Mouse (Mus musculus) heart, adult 9 months (tissue): ENCODE measurements at regions not wholly inside any gene's neighbourhood (a gene's known extent, or its start where the extent isn't known, plus 50 kb on each side); places are given as distances from the start of the nearest gene placed in this dataset.
A peak's percentile ranks its signal among the peaks of the same experiment; 100 is the strongest.

Experiments used
- DNase-seq, 2 experiments: peaks; one replicate each; pipeline ENCODE4 v3.0.0; 2022; ENCODE audit warnings: low spot score in 2 of 2

DNA sequence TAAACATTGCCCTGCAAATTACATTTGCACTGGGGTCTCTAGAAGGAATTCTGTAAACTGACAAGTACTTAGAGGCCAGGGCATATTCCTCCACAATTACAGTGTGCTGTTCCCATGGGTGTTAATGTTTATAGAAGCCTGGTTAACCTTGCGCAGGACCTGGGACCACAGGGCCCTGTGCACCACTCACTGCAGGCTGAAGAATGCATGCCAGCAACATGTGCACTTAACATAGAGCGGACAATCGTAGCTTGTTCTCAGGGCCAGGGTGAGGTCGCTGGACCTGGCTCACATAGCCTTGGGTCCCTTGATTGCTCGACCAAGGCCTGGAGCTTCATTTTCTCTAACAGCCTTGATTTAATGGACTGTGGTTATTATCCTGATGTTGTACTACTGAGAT lies 168.8 kb downstream of the Hs3st3b1 start:
- DNase-seq: no peak

DNA sequence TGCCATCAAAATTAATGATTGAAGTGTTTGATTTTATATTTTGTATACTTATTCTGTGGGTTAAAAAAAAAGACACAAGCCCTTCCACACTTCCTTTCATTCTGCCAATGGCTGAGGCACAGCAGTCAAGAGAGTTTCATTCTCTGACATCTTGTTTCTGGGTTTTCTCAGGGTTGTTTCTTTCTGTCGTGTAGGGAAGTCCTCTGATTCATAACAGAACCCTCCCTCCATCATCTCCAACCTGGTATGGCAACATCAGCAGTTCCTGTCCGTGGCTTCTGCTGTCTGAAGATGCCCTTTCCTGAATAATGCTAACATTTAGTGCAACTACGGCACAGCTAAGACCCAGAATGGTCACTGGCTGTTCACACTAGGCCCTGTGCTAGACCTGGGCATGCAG lies 167.3 kb downstream of the Hs3st3b1 start:
- no peak for DNase-seq

DNA sequence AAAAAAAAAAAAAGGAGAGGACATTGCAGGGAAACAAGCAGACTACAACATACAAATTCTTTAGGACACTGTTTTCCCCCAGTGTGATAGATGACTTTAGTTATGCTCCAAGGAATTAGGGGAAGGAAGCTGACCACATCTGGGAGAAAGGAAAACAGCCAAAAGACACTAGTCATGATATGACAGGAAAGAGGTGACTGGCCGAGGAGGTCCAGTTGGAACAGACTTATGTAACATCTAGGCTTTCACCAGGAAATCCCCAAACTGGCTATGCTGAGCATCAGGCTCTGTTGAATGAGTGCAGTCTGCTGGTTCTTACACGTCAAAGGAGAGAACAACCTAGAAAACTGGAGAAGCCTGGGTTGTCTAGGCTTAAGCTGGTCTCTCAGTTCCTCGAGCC lies 163.8 kb downstream of the Hs3st3b1 start:
- DNase-seq: peak; percentile 4 to 29

DNA sequence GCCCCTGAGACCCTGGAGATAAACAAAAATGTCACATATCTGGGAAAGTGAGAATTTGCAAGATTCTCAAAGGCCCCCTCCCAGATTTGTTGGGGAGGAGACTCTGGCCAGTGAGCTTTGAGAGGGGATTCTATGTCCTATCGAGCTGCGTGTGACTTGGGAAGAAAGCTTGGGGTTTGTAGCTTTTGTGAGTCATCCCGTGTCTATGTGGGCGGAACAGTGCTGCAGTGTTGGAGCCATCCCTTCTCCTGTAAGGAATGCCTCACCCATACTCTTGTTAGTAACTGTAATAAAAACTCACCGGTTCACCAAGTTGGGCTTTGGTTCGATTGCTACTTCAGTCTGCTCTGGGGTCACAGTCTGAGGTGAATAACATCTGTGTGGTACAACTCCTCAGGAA lies 160.5 kb downstream of the Hs3st3b1 start:
- DNase-seq: no peak

DNA sequence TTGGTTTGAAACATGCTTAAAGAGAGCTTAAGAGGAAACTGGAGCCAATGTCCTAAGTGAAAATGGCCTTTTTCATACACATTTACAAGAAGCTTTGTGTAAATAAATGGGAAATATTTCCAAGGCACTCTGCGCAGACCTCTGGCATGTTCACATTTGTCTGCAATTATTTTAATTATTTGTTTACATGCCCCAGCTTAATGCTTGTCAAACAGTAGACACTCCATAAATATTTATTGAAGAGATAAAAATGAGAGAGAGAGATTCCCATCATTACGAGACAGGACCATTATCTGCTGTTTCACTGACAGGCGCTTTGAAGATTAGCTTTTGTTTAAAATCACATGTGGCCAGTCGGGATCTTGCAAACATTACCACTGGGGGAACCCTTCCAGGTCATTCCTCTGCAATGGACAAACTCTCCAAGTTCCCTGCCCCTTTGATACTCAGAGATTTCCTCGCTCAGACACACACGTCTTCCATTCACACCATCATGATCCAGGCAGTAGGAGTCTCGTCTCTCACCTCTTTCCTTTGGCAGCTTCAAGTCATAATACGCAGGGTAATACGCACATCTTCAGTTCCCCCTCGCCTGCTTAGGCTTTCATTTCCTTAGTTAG lies 154.3 kb downstream of the Hs3st3b1 start:
- no peak for DNase-seq

DNA sequence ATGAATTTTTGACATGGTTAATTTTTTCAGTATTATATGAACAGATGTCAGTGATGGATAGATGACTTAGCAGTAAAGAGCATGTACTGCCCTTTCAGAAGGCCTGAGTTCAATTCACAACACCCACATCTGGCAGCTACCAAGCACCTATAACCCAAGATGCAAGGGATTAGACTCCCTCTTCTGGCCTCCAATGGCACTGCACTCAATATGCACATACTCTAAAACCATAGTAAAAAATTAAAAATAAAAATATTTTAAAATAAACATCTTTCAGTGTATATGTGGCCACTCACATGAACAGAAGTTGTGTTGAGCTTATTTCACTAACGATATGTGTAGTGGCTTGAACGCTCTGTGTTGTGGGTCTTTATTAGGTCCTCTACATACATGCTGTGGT lies 152.4 kb downstream of the Hs3st3b1 start:
- no peak for DNase-seq

DNA sequence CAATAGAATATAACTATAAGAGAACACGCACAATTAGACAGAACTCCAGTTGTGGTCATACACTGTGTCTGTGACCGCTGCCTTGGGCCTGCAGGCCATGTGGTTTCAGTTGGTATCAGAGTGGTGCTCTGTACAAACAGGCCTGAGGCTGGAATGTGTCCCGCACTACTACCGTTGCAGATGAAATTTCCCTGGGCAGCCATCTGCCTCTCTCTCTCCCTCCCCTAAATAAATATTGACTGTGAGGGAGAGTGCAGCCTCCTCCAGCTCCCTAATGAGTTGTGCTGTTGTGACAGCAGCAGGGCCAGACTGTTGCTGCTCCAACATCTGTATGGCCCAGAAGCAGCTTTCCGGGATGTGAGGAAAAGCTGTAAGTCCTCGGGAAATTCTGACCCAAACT lies 146.7 kb downstream of the Hs3st3b1 start:
- DNase-seq: no peak

DNA sequence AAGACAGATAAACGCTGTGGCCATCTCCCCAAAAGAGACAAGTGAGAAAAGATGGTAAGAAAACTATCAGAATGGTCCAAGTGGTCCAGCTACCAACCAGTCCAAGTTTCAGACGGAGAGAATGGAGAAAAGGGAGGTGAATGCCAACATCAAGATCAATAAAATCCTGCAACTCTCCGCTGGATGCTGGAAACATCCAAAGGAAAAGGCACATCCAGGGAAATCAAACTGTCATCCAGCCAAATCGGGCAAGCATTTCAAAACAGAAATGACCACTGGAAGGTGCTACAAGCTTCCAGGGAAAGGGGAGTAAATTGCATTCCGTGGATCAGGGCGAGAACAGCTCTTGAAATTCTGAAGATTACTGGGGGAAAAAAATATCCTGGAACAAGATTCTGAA lies 142.7 kb downstream of the Hs3st3b1 start:
- DNase-seq: no peak

DNA sequence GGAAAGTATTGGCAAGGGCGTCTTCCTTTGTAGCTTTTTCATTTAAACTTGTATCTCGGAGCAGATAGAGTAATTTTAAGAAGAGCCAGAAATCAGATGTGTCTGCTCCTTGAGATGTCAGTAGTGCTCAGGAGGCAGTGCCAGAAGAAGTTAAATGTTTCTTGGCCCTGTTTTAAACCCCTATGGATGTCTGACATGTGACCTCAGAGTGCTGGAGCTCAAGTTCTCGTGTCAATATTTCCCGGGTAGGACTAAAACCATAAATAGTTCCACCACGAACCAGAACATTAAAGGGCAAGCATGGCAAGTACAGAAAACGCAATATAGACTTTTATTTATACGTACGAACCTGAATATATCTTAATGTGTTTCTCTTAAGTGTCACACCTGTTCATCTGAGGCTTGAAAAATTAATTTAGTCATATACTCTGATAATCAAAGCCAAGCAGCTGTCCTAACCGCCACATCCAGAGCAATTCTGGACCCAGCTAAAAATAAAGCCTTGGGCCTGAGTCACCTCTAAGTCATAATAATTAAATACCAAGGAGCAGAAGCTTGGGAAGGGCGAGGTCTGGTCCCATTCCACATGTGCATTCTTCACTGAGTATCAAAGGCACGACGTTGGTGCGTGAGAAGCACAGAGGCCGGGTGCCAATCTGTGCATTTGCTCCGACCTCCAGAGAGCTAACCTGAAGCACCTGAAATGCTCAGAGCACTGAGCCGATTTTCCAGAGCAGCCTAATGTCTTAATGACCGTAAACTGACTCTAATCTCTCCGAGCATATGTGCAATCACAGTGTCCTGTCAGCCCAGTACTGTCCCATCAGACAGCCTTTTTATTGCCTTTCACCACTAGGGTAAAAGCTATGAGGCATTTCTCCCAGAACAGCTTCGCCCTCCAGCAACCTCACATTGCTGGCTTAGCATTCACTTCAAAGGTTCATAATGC lies 139.8 kb downstream of the Hs3st3b1 start:
- no peak for DNase-seq

DNA sequence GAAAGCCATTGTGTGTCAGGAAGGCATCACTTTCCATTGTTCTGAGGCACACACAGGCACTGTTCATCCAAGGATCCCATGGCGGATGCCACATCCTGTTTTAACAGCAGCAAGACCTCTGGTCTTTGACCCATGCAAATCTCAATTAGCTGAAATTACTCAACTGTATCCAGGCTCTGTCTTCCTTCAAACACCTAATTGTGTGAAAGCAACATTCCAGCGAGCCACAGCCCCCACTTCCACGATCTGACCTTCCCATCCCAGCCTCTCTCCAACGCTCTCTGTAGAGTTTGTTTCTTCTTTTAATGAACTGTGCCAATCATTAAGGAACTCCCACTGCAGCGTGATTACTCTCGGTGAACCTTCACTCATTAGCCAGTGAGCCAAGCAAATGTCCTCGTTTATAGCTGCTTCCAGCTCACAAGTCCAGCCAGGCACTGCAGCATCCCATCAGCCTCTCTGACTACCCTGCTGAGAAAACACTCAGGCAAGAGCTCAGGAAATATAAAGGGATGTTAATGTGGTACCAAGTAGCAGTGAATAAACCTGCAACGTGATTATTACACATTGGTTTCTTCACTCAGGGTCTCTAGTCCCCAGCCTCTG lies 136.7 kb downstream of the Hs3st3b1 start:
- DNase-seq: no peak

DNA sequence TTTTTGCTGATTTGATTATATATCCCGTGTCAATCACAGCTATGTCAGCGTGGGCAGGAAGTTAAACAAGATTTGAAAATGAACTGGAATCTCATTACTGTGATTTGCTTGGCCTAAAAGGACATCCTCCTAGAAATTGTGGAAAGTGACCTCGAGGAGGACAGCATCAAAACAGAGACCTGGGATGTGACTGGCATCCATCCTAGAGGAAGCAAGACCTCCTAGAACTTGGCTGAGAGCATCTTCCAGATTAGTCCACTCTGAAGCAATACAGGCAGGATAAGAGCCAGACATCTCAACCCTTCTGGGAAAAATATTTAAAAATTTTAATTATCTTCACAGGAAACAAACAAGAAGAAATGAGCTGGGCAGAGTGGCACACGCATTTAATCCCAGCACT lies 136.1 kb downstream of the Hs3st3b1 start:
- DNase-seq: no peak

DNA sequence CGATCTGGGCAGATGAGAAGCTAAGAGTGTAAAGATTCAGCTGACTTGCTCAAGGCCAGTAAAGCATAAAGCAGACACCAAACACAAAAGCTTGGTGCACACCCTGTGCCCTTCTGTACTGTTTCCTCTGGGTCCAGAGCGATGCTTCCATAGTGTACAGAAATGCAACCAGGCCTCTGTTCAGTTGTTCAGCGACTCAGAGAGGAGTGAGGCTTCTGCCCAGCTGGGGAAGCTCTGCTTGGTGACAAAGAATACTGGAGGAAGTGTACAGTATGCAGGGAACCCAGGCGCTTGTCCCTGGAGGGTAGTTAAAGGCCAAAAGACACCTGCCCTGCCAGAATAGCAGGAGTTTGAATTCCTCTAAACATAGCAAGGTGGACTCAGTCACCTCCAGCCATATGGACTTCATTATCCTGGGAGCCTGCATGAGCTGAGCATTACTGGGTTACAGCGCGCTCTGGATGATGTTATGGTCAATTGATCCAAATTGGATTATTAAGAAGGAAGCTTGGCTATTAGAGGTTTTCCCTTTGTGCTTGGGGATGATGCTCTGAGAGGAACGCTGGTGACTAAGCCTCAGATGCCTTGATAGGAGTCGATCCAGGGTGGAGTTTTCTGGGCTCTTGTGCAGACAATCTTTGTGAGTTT lies 132.5 kb downstream of the Hs3st3b1 start:
- DNase-seq: no peak

DNA sequence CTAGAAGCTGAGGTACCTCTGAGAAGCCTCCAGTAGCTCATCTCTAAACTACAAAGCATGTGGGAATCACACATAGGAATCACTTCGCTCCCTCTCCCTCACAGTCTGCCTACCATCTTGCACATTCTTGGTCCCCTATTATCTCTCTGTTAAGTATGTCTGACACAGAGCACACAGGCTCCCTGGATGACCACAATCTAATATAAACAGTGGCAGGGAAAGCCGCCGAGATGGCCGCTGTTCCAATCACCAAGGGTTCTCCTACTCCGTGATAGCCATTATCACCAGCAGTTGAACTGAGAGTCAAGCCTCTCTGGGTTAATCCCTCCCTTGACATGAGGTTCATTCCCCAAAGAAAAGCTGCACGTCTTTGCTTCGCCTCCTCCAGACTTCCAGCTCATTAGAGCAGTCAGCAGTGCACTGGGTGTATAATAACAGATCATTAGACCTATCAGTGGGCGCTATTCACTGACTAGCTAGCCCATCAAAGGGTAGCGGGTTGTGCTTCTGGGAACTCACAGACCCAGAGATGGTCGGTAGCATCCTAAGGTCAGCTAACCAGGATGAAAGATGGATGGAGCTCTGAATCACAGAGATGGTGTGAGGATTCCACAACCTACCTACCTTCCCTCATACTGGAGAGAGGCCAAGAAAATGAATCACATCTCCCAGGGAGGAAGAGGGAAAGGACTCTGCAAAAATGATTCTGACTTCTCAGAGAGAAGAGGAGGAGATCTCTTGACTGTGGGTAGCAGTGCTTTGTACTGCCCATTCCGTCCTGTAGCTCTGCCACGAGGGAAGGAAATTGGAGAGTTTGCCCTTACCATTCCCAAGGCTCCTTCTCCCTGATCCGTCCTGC lies 130.9 kb downstream of the Hs3st3b1 start:
- no peak for DNase-seq

DNA sequence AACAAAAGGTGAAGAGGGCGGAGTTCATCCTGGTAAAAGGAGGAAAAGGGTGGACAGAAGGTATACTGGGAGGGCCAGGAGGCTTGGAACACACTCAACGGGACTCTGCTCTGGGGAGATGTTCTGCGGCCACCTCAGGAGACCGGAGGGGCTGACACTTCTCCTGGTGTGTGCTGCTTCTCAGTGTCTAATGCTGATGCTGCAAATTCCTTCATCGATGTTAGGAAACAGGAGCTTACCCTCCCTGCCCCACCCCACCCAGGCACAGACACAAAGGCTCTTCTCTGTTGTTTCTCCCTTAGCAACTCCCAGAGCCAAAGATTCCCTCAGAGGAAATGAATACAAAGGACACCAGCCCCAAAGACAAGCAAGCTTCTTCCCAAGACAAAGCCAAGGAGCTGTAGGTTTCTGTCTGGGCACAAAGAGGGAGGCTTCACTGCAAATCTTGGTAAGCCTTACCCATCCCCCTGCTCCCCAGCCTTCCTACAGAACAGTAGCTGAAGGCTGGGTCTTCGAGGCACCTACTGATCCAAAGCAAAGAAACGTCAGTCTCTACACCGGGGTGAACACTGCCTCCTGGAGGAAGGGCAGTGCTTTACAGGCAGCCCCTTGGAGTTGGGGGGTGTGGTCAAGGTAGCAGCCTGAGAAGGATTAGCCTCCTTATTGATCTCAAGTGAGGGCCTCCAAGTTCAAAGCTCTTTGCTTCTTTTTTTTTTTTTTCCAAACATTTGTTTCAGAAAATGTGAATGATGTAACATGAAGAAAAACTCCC lies 128.2 kb downstream of the Hs3st3b1 start:
- no peak for DNase-seq

DNA sequence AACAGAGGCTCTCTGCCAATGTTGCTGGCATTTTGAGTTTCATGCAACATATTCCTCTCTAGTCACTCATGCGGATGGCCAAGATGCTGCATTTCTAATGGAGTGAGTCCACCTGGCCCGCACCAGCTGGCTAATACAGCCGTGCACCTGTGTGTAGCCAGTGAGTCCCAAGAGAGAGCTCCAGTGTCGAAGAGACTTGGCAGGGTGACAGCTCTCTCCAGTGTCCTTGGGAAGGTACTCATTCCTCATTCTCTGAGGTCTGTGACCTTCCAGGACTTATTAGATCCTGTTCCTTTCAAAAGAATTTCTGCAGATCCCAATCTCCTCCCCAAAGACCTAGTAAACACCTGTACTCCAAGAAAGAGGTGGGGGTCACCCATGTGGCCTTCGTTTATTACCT lies 109.9 kb downstream of the Hs3st3b1 start:
- no peak for DNase-seq

DNA sequence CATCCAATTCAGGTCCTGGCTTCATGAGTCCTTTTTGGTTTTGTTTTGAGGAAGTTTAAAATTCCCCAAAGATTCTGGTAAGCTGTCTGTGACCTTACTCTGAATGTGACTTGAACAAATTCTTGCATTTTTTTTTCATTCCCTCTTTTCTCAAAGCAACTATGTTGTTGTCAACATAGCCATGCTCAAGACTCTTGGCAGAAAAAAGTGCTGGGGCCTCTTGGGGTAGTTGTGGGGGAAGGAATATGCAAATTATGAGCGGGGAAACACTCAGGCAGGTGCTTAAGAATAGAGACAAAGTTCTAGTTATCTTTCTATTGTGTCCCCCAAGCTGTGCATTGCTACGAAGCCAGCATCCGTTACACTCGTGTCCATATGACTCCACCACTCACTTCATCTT lies 99.2 kb downstream of the Hs3st3b1 start:
- DNase-seq: no peak

DNA sequence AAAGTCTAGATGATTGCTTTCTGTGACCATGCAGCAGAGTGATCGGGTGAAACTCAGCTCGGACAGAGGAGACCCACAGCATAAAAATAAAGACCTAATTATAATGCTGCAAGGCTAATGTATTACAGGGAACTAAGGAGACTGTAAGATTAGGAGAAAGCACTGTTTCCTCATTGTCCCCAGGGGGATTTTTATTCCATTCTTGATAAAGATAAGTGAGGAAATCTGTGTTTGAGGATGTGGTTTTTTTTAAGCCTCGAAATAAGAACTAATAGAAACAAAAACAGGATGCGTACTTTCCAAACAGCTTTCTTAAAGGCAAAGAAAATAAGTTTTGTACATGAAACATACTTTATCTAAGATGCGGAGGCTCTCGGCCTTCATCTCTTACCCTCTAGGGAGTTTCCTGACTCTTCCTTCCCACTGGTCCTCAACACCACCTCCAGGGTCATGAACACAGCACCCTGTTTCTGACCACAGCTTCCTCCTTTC lies 94.8 kb downstream of the Hs3st3b1 start:
- peak in 1 of 2 experiments; percentile 23 for DNase-seq

DNA sequence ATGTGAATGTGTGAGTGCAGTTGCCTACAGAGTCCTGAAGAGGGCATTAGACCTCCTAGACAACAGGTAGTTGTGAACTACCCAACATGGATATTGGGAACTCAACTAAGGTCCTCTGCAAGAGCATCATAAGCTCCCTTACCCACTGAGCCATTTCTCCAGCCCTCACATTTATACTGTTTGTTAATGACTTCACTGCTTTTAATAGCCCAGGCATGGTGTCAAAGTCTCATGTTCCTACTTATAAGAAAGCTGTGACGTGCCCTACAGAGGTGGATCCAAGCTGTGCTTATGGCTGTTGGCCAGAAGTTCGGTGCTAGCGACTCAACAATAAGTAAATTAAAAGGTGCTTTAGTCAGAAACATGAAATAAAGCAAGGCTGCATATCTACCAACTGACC lies 88.6 kb downstream of the Hs3st3b1 start:
- DNase-seq: peak in 1 of 2 experiments; percentile 3

DNA sequence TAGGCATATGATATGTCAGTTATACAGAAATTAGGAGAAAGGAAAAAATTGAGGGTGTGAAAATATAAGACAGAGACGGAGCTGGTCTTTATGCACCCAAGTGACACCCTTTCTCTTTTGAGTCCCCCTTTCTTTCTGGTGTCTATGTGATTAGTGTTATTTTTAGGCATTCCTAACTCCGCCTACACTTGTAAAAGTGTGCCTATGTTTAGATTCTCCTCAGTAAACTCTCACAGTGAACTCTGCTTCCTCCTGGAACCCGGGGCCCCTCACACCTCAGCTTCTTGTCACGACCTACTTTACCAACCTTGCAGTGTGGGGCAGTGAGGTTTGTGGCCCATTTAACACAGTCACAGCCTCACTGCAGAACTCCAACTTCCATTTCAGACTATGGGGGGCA lies 88.0 kb downstream of the Hs3st3b1 start:
- DNase-seq: no peak

DNA sequence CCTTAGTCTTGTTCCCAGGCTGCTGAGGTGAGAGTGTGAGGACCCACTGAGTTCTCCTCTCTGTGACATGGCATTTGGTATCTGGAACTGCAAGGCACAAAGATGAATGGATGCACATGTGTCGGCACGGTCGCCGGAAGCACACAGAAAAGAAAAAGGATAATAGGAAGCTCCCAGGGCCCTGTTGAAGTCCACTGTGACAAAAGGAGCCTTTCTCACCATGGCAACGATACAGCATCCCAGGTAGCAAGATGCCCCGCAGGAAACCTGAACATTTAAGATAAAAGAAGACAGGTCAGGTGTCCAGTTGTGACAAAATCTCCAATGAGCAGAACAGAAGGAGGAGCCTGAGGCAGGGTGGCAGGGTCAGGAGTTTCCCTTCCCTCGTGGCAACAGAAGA lies 87.5 kb downstream of the Hs3st3b1 start:
- DNase-seq: no peak
